Mouse (Mus musculus) myocyte (in vitro differentiated cells): ENCODE data around the gene Ppip5k1.

Experiments used
- CEBPB ChIP-seq: IDR thresholded peaks from 2 replicates; pipeline ENCODE4 v1.6.1; 2011; ENCODE audit warnings: mild to moderate bottlenecking, moderate library complexity; ENCODE audit not compliant: poor library complexity, insufficient read depth, severe bottlenecking
- MYOD1 ChIP-seq, 3 experiments: IDR thresholded peaks; one replicate each; pipeline ENCODE4 v1.6.1; 2011; ENCODE audit warnings: control low read depth in 2 of 3, low read depth in 2 of 3, mild to moderate bottlenecking in 2 of 3, moderate library complexity in 1 of 3; ENCODE audit not compliant: insufficient read length in 2 of 3, control insufficient read depth in 1 of 3
- POLR2A ChIP-seq: IDR thresholded peaks from one replicate; pipeline ENCODE4 v1.6.1; 2011; ENCODE audit warnings: low read depth, mild to moderate bottlenecking, control low read depth, moderate library complexity; ENCODE audit not compliant: insufficient read length
- REST ChIP-seq: IDR thresholded peaks from one replicate; pipeline ENCODE4 v1.6.1; 2011; ENCODE audit warnings: mild to moderate bottlenecking, control low read depth, moderate library complexity; ENCODE audit not compliant: insufficient read depth, insufficient read length
- SRF ChIP-seq: IDR thresholded peaks from one replicate; pipeline ENCODE4 v1.6.1; 2011; ENCODE audit warnings: low read depth; ENCODE audit not compliant: control insufficient read depth, insufficient read length
- TCF12 ChIP-seq: IDR thresholded peaks from one replicate; pipeline ENCODE4 v1.6.1; 2011; ENCODE audit warnings: mild to moderate bottlenecking, control low read depth; ENCODE audit not compliant: poor library complexity, insufficient read depth, severe bottlenecking
- TCF3 ChIP-seq: IDR thresholded peaks from one replicate; pipeline ENCODE4 v1.6.1; 2011; ENCODE audit warnings: low read depth, control low read depth; ENCODE audit not compliant: insufficient read length
- USF1 ChIP-seq: IDR thresholded peaks from one replicate; pipeline ENCODE4 v1.6.1; 2011; ENCODE audit warnings: low read depth, mild to moderate bottlenecking, control low read depth, moderate library complexity

DNA sequence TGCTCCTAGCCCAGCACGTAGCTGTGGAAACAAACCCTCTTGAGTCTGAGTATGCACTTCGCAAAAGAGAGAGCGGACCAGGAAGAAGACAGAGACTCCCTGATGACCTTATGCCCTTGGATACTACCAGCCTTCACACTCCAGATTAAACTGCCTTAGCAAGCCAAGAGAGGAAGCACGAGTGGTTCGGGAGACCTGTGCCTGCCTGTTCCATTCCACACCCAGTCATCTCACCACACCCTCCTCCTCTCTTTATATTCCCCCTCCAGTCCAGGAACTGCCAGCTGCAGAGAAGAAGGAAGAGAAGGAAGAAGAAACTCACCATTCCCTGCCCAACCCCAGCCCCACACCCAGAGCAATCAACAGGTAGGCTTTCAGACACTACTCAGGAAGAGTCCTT is 2.3 kb upstream of the Ppip5k1 start, which contains the start of gene Ckmt1:
- TF ChIP-seq SRF (no peak), POLR2A (no peak), CEBPB (no peak), REST (no peak), TCF12 (no peak), USF1 (no peak), TCF3 (no peak), MYOD1 (IDR thresholded peaks at IDR 0.05; ENCODE audit: control insufficient read depth in 1 of 3, insufficient read length in 2 of 3, low read depth in 2 of 3) (no peak)
